Mouse (Mus musculus) heart, postnatal 0 days (tissue): Measurements from ENCODE around the gene Gpr18.

Experiments used
- CTCF ChIP-seq: IDR thresholded peaks from 2 replicates; pipeline ENCODE4 v1.5.1; 2016; ENCODE audit warnings: antibody characterized with exemption, control low read depth, low read depth
- EP300 ChIP-seq: IDR thresholded peaks from 2 replicates; pipeline ENCODE4 v1.6.1; 2016; ENCODE audit warnings: antibody characterized with exemption, low read depth

DNA sequence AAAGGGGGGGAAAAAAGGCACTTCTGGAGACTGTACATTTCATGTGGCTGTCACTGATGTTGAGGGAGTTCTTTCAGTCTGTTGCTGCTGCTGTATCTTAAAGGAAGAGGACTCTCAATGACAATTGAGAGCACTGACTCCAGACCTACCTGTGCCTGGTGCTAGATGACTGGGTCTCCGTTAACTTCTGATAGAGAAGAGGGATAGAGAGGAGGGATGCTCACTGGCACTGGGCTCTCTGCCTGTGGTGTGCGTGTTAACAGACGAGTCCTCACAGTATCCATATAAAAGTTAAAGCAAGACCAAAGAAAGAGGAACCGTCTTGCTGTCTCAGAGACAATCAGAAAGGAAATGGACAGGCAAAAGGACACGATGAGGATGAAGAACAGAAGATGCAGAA is 40.7 kb upstream of the Gpr18 start:
- TF ChIP-seq CTCF (no peak), EP300 (no peak)
